Mouse (Mus musculus): Measurements from ENCODE around the gene Lrba.

- no peak for TF ChIP-seq CTCF (IDR thresholded peaks at IDR 0.05; ENCODE audit: low read depth)
- TF ChIP-seq EP300 (IDR thresholded peaks at IDR 0.05; ENCODE audit: low read depth): no peak
Observed at GRCm38 (mm10) chr3:86251212-86251611, 26.7 kb downstream of the Lrba start.

Measured in heart, postnatal 0 days (tissue).